Mouse (Mus musculus): ENCODE measurements around the gene Klhl35.

DNA sequence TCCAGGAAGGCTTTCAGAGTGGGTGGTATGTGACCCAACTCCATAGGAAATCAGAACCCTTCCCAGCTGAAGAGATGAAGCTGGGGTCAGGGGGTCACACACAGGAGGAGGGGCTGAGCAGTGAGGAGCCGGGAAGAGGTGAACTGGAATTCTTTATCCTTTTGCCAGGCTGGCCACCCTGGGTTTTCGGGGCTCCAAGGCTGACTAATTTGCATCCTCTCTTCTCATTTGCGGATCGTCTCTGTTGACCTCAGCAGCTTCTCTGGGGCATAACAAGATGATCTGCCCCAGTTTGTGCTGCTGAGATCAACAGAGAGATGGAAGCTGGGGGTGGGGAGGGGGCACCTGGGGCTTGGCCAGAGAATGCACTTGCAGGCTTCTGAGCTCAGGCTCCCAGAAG, 29.3 kb upstream of the Klhl35 start:
- TF ChIP-seq POLR2A (IDR thresholded peaks at IDR 0.05; ENCODE audit: insufficient read length, low read depth), result no peak
- TF ChIP-seq TCF3 (IDR thresholded peaks at IDR 0.05; ENCODE audit: insufficient read length, low read depth), result no peak
- TF ChIP-seq TCF12 (IDR thresholded peaks at IDR 0.05; ENCODE audit: insufficient read depth, poor library complexity, severe bottlenecking), result no peak
- TF ChIP-seq USF1 (IDR thresholded peaks at IDR 0.05; ENCODE audit: low read depth), result no peak
- no peak for TF ChIP-seq E2F4 (IDR thresholded peaks at IDR 0.05; ENCODE audit: insufficient read depth)
- no peak for TF ChIP-seq CEBPB (IDR thresholded peaks at IDR 0.05; ENCODE audit: insufficient read depth, poor library complexity, severe bottlenecking)
- TF ChIP-seq POLR2AphosphoS2 (IDR thresholded peaks at IDR 0.05; ENCODE audit: insufficient read length, low read depth), result no peak
- TF ChIP-seq MYOG (IDR thresholded peaks at IDR 0.05; ENCODE audit: control insufficient read depth in 1 of 3, insufficient read depth in 1 of 3, insufficient read length in 2 of 3, low read depth in 2 of 3), result no peak
- TF ChIP-seq MAX (IDR thresholded peaks at IDR 0.05; ENCODE audit: low read depth), result no peak
- no peak for TF ChIP-seq MYOD1 (IDR thresholded peaks at IDR 0.05; ENCODE audit: control insufficient read depth in 1 of 3, insufficient read length in 2 of 3, low read depth in 2 of 3)

Data from myocyte (in vitro differentiated cells).